In the genomic region with DNA sequence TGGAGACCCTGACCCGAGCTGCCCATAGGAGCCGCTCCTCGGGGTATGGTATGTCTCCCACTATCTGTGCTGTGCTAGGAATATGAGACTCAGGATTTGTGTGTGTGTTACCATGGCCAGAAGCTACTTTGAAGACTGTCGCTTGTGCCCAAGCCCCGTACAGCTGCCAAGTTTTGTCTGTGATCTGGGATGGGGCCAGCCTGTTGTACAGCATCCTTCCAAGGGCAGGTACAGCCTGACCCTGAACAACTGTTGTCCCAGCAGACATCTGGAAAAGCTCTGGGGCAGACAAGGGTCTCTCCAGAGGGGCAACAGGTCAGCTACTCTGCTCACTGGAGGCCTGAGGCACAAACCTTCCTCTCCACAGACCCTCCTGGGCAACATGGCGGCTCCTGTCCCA, we compare ENCODE assay signal across 34 mouse cellular contexts.
"Had no signal": no experiment of that assay in that cellular context is flagged by ENCODE, and none has a peak within 500 bp of the region (broad histone marks: within the 10 kb centered on the region; RNA-seq: fewer than 3 reads in every experiment).

No protein-coding gene starts in this region.

- DNase-seq: heart, postnatal 10 days; heart, postnatal 14 days; heart, postnatal 36 days; heart, postnatal 4 days; kidney, adult 11 months; kidney, adult 18-20 months; kidney, adult 2 months; kidney, adult 8-10 months; kidney, adult 9 months; kidney, postnatal 10 days; kidney, postnatal 14 days; kidney, postnatal 25 days; kidney, postnatal 36 days; kidney, postnatal 4 days; layer of hippocampus, adult 9-11 months; layer of hippocampus, postnatal 36 days had no signal

- H3K4me3 ChIP-seq: heart, embryonic 12.5 days; heart, embryonic 13.5 days; heart, embryonic 15.5 days; hindbrain, embryonic 10.5 days; hindbrain, embryonic 12.5 days; hindbrain, embryonic 13.5 days; hindbrain, embryonic 15.5 days; intestine, embryonic 15.5 days; kidney, embryonic 15.5 days; layer of hippocampus, adult 2 months; left cerebral cortex, adult 2 months had no signal

- H3K27ac ChIP-seq: heart, embryonic 13.5 days; heart, embryonic 15.5 days; hindbrain, embryonic 12.5 days; hindbrain, embryonic 14.5 days; hindbrain, embryonic 15.5 days; hindbrain, postnatal 0 days; intestine, embryonic 15.5 days; kidney, embryonic 15.5 days; kidney, postnatal 0 days; layer of hippocampus, adult 2 months; left cerebral cortex, adult 2 months had no signal

- H3K27me3 ChIP-seq: heart, embryonic 12.5 days; heart, embryonic 13.5 days; heart, embryonic 15.5 days; hindbrain, embryonic 12.5 days; hindbrain, embryonic 13.5 days; hindbrain, embryonic 15.5 days; intestine, embryonic 15.5 days; kidney, embryonic 15.5 days had no signal

- ATAC-seq: hindbrain, embryonic 16.5 days; hindbrain, postnatal 0 days; inflammation-experienced regulatory T-cells, adult 6 months; intestine, embryonic 15.5 days; intestine, embryonic 16.5 days; intestine, postnatal 0 days had no signal

- H3K9me3 ChIP-seq: heart, embryonic 12.5 days; heart, embryonic 13.5 days; heart, embryonic 15.5 days; hindbrain, embryonic 10.5 days; hindbrain, embryonic 12.5 days; hindbrain, embryonic 13.5 days; hindbrain, embryonic 15.5 days; intestine, embryonic 15.5 days; kidney, embryonic 15.5 days had no signal

- H3K9ac ChIP-seq: heart, embryonic 12.5 days; heart, embryonic 13.5 days; heart, embryonic 15.5 days; hindbrain, embryonic 12.5 days; hindbrain, embryonic 13.5 days; hindbrain, embryonic 14.5 days; hindbrain, embryonic 15.5 days; intestine, embryonic 15.5 days; kidney, embryonic 15.5 days had no signal

- H3K4me2 ChIP-seq: heart, embryonic 12.5 days; heart, embryonic 13.5 days; heart, embryonic 15.5 days; hindbrain, embryonic 12.5 days; hindbrain, embryonic 13.5 days; hindbrain, embryonic 14.5 days; hindbrain, embryonic 15.5 days; intestine, embryonic 15.5 days; kidney, embryonic 15.5 days had no signal
